Mouse (Mus musculus) monocyte, adult 2 months (primary cell): ENCODE data around the gene Slc24a4.
"Not testable (repeated sequence)": the region's sequence is repeated elsewhere in the genome, so short reads cannot be mapped to it uniquely, and the experiment has no call there.

Experiments used
- DNase-seq, 2 experiments: peaks; one replicate each; pipeline ENCODE4 v3.0.0; 2022; ENCODE audit warnings: low spot score in 2 of 2, low read depth in 1 of 2

Slc24a4 gene

DNA sequence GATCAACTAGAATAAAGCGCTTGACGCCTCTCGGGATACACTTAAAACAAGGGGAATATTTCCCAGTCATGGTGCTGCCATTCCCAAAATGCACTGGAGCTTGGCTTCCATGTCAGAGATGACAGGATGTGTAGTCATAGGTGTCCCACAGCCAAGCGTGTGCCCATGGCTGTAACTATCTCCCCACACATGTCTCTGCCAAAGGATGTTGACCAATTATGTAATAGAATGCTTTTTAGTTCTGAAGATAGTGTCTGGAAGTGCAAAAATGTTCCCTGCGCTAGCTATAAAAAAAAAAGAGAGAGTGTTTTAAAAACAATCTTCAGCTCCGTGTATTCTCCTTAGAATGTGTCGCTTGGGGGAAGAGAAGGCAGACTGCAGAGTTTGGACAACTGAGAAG, 36.1 kb downstream of the Slc24a4 start:
- no peak for DNase-seq

DNA sequence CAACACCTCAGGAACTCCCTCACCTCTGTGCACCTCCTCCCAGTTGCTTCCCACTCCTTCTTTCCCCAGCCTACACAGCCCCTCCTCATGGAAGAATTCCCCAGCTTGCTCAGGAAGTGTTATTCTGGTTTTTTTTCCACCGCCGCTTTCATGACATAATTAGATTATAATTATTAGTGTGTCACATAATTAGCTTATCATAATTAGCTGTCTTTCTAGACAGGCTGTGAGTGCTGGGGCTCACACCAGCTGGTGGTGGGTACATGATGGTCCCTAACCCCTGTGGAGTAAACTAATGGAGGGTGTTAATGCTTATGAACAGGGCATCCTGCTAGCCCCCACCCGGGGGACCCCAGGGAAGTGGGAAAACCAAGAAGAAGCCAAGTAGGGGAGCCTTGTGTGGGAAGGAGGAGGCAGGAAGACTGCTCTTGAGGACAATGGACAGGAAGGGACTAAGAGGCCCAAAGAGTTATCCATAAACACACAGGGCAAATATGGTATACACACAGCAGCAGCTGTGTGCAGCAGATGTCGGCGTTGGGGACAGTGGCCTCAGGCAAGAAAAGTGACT, 38.2 kb downstream of the Slc24a4 start:
- no peak for DNase-seq

DNA sequence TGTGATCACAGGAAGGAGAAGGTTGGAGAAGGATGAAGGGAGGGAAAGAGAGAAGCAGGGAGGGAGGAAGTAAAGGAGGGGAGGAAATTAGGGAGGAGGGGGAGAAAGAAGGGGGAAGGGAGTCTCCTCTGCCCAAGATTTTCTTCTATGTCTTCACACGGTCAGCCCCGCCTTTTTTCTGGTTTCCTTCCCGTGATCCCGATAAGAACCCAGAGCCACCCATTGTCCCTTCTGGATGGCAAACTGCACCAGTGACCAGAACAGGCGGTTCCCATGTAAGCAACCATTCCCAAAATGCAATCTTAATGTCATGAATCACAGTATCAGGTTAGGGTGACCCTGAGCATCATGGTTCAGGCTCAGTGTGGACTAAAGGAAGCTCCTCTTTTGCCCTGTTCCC, 38.8 kb downstream of the Slc24a4 start:
- DNase-seq, result no peak

DNA sequence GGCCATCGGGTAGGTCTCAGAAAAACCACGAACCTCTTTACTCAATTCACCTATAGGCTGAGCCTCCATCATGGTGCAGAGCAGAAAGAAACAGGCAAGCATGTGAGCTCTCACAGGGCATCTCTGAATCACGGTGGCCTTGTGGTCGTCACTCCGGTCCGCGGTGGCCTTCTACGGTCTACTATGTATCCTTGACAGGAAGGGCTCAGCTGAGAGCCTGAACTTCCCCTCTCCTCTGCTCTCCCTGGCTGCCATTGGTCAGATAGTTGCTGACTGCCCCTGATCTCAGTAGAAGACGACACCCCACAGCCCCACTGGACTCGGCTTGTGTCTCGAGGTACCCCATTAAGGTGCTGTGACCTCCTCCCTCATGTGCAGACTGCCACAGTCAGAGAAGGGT, 44.2 kb downstream of the Slc24a4 start:
- no peak for DNase-seq

DNA sequence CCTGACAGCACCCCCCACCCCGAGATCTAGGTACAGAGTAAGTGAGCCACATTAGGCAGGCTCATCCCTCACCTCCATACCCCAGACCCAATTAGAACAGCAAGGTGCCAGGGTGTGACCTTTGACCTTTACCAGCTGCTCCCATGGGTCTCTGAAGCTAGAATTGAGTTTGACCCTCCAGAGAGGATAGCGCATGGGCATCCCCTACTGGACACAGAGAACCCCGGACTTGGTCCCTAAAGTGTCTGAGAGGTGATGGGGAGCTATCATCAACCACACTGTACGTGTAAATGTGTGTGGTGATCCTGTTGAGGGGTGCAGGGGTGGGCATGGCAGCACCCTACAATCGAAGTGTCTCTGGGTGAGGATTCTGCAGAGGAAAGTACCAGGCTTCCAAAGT, 44.8 kb downstream of the Slc24a4 start:
- no peak for DNase-seq

DNA sequence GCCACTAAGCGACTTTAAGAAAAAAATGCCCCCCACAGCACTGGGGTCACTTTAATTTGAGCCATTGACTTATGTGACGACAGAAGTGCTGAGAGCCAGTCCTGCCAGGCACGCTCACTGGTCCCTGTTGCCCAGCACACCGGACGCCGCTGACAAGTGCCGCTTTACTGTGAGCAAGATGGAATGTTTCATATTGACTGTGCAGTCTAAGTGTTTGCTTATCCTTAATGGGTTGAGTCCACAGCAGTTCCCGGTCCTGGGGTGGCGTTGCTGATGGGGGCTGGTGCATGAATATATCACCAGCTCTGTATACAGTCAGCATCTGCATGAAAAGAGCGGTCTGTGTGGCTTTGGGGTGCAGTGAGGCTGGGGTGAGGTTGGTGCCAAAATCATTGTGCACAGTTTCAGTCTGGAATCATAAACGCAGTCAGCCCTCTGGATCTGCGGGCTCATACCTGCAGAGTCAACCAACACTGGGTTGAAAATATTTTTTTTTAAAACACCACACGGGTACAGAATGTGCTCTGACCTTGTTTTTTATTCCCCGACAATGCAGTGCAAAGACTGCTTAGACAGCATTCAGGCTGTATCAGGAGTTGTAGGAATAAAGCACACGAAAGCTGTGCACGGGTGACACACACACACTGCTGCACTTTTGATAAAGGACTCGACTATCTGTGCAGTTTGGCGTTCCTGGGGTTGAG, 52.0 kb downstream of the Slc24a4 start:
- no peak for DNase-seq

DNA sequence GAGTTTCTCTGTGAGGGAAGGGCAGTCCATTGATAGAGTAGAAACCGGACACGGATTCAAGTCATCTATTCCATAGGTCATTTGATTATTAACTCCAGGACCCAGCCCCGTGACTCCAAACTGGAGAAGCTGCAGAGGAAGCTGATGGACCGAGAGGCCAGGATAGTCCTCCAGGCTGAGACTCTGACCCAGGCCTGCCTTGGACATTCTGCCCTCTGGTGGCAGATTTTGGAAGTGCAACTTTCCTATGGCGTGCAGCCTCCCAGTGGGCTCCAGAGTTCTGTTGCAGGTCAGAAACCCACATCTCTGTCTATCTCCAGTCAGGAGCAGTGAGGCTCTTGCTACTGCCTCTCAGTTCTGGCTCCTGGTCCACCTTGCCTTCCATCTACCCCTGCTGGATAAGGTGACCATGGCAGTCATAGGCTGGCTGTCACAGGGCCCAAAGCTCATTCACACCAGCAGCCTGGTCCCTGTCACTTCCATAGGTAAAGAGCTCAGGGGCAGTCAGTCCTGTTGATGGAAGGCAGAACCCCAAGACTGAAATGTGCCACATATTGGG, 53.3 kb downstream of the Slc24a4 start:
- peak; percentile 5 to 46 for DNase-seq

DNA sequence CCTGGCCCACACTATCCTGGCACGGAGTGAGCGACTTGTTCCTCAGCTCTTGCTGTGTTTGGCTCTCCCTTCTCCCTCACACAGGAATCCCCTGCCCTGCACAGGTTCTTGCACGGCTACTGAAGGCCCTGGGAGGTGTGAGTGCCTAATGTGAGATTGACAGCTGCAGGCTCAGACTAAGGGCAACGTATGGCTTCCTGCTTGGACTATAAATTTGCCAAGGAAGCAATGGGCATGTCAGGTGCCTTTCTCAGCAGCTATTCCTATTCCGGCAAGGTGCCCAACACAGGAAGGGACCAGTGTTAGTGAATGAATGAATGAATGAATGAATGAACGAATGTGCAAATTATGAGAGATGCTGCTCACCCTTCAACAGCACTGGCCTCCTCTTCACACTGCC, 54.1 kb downstream of the Slc24a4 start:
- no peak for DNase-seq

DNA sequence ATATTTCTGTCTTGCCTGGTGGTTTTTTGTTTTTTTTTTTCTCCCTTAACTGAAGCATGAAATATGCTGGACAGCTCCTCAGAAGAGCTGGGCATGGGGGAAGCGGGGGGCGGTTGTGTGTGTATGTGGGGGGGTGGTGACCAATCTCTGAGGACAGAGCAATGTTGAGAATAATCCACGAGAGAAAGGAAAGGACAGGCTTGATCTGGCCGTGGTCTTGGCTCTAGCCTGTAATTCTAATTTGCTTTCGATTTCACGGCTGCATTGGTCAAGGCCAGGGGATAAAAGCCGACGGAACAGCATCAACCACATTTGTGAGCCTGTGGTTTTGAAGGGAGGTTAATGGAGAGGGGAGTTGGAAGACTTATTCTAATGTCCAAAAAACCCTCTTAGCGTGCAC, 54.7 kb downstream of the Slc24a4 start:
- DNase-seq, result no peak

DNA sequence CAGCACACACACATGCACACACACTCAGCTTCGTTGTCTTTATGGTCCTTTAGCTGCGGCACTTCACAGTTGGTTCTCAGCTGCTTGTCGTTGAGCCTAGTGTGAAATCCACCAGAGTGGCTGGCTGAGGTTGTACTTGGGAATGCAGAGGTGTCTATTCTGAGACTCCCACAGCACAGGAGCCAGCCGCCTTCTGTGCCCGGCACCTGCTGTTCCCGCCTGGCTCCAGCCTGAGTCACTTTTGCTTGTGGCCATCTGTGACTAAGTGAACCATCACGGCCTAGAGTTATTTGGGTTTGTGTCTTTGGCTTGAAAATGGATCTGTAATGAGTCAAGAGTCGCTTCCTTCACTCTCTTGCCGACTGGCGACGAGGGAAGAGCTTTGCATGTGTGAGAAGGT, 62.3 kb downstream of the Slc24a4 start:
- no peak for DNase-seq

DNA sequence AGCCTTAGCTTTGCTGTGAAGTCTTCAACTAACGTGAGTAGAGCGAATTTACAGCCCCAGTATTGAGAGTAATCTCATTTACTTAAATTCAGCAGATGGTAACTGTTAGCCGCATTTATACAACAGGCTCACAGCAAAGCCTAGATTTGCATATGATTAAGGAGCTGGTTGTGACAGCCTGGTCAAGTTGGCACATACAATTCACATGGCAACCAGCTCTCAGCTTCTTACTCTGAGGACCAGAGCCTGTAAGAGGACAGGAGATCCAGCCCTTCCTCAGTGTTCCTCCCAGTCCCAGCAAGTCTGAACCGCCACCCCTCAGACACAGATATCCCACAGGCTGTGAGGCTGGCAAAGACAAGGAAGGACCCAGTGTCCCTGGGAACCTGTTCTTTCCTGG, 73.0 kb downstream of the Slc24a4 start:
- no peak for DNase-seq

DNA sequence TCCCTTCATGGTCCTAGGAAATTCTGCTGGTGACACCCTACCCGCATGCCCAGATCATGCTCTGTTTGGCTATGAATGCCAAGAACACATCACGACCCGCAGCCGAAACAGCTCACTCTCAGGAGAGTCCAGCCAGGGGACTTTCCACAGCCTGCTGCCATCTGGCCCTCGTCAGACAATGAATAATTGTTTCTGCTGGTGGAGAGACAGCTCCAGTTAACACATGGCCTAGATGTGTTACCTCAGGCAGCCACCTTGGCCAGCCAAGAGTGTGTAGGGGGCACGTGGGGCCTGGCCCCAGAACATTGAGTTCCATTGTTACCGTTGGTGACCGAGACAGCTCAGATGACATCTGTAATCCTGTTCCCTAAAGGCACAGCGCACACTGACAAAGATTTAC, 74.4 kb downstream of the Slc24a4 start:
- no peak for DNase-seq

DNA sequence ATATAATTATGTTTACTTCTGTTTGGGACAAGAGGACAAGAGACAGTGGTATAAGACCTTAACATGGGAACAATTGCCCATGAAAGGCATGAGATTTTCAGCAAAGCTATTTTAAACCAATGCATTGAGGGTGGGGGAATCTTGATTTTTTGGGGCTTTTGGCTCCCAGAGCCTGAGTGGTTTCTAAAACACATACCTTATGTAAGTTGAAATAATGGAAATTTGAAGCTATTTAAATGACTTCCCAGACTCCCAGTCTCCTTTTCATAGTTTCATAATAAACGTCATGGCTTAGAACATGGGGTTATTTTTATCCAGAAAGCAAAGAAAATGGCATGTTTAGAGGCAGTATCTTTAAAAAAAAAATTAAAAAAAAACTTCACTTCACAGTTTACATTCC, 77.9 kb downstream of the Slc24a4 start:
- no peak for DNase-seq

DNA sequence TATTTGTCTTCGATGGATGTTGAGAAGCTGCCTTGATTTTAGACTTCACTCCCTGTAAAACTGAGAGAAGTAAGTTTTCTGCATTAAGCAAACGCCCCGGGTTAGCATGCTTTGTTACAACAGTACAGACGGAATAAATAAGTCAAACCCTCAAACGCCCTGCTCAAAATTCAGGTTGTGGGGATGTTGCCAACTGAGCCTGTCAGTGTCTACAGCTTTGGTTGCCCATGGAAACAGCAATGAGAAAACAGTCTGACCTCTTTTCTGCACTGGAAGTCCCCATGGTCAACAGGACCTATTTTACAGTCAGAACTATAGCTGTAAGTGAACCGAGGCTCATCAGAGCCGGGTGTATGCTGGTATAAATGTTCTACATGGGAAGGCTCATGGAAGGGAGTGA, 78.7 kb downstream of the Slc24a4 start:
- no peak for DNase-seq

DNA sequence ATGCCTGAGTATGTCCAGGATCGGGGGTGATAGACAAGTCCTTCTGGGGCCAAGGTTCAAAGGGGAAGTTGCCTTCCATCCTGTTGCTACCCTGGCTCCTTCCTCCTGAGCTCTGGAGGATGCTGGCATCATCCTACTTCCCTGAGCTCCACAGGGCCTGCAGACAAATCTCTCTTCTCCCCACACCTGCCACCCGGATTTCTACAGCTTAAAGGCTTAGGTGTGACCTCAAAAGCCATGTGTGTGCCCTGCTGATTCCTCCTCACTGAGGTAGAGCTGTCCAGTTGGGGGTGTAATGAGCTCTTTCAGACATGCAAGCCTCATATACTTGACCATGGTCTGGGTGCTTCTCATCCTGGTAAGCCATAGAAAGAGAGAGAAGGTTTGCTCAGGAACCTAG, 82.3 kb downstream of the Slc24a4 start:
- no peak for DNase-seq

DNA sequence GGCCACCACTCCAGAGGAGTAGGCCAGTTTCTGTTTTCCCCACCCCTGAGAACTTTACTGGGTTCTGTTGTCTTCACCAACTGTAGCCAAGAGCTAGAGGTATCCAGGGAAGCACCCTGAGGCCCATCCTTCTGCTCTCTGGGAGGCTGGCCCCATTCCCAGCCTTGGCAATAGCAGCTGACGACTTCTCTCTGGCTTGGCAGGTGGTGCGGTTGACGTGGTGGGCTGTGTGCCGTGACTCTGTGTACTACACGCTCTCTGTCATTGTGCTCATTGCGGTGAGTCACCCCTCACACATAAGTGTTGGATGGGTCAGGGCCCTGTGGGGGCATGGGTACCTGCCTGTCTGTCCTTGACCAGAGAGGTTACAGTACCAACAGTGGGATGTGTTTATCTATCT, 94.9 kb downstream of the Slc24a4 start:
- DNase-seq, result no peak

DNA sequence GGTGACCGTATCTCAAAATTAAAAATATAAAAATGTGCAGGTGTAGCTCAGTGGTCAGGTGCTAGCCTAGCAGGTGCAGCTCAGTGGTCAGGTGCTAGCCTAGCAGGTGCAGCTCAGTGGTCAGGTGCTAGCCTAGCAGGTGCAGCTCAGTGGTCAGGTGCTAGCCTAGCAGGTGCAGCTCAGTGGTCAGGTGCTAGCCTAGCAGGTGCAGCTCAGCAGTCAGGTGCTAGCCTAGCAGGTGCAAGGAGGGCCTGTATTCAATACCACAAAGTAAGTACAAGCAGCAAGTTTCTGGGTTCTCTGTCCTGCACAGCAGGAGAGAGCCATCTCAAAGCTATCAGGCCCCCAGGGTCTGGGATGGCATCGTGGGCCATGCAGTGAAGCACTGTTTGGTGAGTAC, 95.6 kb downstream of the Slc24a4 start:
- not testable (repeated sequence) for DNase-seq

DNA sequence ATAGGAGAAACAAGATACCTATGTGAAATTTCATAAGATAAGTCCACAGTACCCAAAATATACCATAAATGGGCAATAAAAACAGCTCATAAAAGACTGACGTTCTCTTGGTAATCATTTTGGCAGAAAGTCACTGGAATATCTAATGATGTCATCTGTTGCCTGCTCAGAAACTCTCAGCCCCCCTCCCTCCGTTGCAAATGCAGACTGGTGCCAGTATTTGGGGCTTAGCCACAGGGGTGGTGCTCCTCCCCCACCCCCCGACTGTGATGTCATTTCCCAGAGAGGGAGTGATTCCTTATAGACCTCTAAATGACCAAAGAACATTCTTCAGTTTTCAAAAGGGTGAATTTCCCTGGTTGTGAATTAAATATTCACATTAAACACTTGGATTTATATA, 96.6 kb downstream of the Slc24a4 start:
- no peak for DNase-seq

DNA sequence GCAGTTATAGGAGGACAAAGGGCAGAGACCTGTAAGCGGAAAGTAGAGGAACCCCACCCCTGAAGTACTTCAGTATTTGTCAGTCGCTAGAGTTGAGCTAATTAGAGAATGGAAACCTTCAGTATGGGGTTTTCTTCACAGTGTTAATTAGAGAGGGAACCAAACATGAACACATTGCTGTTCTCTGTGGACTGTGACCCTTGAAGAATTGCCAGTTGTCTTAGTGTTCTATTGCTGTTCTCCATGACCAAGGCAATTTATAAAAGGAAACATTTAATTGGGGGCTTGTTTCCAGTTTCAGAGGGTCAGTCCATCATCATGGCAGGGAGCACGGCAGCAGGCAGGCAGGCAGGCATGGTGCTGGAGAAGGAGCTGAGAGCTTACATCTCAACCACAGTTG, 107.0 kb downstream of the Slc24a4 start:
- DNase-seq, result no peak

DNA sequence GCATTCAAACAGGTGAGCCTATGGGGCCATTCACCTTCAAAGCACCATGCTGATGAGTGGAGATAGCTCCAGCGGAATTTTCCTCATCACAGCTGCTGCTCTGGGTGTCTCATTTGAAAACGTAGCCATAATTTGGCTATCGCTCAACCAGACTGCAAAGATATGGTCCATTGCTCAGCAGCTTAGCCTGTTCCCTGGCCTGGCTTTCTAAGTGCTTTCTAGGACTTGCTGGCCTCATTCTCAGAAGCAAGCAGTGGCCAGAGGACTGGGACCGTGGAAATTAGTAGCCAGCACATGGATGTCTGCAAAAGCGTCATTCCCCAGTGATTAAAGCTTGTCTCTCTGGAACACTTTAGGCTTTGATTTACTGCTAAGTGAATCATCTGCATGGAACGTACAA, 107.8 kb downstream of the Slc24a4 start:
- no peak for DNase-seq

DNA sequence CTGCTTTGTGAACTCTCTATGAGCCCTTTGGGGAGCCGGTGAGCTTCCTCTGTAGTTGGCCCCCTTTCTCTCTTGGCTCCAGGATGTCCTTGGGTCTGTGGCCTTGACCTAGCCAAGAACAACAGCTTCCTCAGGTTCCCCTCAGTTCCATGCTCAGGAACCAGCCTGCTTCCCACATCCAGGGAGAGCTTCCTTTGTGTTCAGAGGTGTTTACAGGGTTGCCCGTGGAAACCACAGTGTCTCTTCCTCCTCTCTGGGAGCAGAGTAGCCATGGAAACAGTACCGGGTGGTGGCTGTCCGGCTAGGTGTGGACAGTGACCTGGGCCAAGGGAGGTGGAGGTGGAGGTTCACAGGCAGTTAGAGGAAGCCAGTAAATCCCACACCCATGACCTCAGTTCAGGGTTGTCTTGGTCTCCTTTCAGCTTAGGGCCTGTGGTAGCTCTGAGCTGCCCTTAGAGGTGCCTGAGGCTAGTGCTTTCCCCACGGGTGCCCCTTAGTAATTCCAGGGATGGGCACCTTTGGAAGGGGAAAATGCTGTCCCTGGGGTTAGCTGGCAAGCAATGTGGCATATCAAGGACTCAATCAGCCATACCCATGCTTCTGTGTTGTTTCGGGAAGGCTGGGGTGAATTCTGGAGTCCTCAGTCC, 113.7 kb downstream of the Slc24a4 start:
- DNase-seq, result no peak

DNA sequence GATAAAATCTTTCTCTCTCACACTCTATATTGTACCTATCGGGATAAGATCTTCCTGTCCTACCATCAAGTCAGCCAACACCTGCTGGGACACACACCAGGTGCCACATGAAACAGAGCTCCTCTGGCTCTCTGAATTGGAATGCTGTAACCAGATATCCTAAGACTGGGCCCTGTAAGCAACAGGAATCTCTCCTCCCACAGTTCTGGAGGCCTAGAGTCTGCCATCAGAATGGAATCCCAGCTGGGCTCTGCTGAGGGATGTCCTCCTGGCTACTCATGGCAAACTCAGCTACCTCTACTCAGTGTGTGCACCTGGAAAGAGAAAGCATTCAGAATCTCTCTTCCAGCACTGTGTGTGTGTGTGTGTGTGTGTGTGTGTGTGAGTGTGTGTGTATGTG, 115.4 kb downstream of the Slc24a4 start:
- no peak for DNase-seq

DNA sequence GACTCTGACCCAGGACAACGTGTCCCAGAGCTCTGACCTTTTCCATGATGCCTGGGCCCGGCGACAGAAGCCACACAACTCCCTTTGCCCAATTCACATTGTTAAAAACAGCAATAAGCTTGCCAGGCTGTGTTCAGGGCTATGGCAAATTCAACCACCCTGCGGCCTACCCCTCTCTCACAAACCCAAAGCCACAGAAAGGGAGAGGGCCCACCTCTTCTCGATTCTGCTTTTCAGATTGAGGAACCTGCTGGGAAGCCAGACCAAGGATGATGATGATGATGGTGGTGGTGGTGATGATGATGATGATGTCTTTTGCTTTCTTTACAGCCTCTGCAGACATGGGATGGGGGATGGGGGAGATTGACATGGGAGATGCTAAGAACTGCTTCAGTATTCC, 117.7 kb downstream of the Slc24a4 start:
- peak in 1 of 2 experiments; percentile 5 for DNase-seq
